Mouse (Mus musculus) CD4-positive naive resting alpha-beta T cell, adult 76 days (primary cell): ENCODE measurements around the gene Endou. TPM values are rescaled to one million over a fixed set of nuclear protein-coding genes. Genes with fewer than 3 reads are reported as not detected.

Source experiments
- total RNA-seq: library from RNA; stranded (reverse); gene quantifications from one replicate; pipeline ENCODE4 v1.2.4, GENCODE M21; 2023

Endou gene
- 0.82 TPM for total RNA-seq

DNA sequence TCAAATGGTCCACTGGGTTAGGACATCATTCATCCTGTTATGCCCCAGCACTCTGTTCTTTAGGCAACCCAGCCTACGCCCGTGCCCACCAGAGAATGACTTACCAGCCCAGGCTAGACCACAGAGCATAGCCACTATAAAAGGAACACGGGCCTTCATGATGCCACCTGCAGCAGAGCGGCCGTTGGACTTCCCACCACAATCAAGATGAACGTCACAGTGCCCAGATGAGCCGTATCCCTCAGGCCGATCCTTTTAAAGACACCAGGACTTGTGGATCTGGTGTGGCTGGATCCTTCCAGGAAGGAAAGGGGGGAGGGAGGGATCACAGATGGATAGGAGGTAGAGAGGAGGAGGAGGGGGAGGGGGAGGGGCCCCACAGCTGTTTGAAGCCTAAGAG lies at the start of gene Endou:
Gene Endou, minus strand, starts transcription at position 229 of the 400 bp plus-strand sequence.

GRCm38 (mm10) chr15:97778311-97779098 lies 47.4 kb upstream of the Endou start, which contains the start of gene Slc48a1:
TSS of gene Slc48a1 (plus strand) at chr15:97778520.

GRCm38 (mm10) chr15:97767280-97768186 lies 36.4 kb upstream of the Endou start, which contains the start of gene Rapgef3:
TSS of gene Rapgef3 (minus strand) at chr15:97767972.

DNA sequence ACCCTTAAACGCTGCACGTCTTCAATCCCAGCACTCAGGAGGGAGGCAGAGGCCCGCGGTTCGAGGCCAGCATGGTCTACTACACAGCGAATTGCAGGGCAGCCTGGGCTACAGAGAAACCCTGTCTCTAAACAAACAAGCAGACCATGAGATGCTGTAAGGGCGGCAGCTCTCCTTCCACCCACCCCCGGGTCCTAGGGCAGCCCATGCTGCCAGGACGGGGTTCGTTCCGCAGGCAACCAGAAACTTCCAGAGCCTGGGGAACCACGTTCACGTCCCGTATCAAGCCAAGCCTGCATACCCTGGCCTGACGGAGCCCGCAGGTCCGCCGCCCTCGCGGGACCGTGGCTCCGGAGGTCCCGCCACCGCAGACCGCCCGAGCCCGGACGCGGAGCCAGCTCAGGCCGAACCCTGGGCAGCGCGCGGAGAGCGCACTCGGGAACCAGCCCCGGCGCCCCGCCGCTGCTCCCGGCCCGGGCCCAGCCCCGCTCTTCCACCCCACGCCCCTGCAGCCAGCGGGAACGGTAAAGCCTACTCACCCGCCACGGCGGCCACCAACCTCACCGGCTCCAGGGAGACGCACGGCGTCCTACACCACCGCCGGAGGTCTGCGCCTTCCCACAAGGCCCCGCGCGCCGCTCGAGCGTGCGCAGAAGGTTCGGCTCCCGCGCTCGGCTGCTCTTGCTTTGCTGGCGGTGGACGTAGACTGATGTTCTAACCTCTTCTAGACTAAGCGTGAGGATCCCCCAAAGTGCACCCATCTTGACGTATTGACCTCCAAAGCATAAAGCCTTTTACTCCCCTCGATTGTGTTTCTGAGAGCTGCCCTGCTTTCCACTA lies 25.7 kb downstream of the Endou start, which contains the start of gene Rpap3:
Gene Rpap3, minus strand, starts transcription at position 615 of the 840 bp plus-strand sequence.

Other genes starting within 250 kb of the Endou start
- 19.2 TPM for gene Rpap3, start 25.5 kb downstream of the Endou start, total RNA-seq
- gene Rapgef3, start 36.6 kb upstream of the Endou start, total RNA-seq = 3.5 TPM
- gene Slc48a1, start 47.2 kb upstream of the Endou start, total RNA-seq = 24.5 TPM
- 131 TPM for gene Hdac7, start 113.2 kb upstream of the Endou start, total RNA-seq
- gene Vdr, start 179.3 kb upstream of the Endou start, total RNA-seq = 0.23 TPM
- gene Tmem106c, start 232.9 kb upstream of the Endou start, total RNA-seq = 12.0 TPM